Mouse (Mus musculus) common myeloid progenitor, adult 5-6 weeks (primary cell): Measurements from ENCODE around the gene Lins1. TPM values are rescaled to one million over a fixed set of nuclear protein-coding genes. Genes with fewer than 3 reads are reported as not detected.

ENCODE experiments used
- ATAC-seq: replicated peaks from 2 replicates; pipeline ENCODE4 v1.8.0; 2016; ENCODE audit warnings: low read depth, mild to moderate bottlenecking, moderate TSS enrichment, inconsistent platforms; ENCODE audit not compliant: poor library complexity, severe bottlenecking
- total RNA-seq: library from RNA; stranded (forward); fragments of 200-1000, 187-1606 nt; gene quantifications from 2 replicates; pipeline ENCODE4 v1.2.3, GENCODE M21; 2017

The Lins1 gene
- total RNA-seq, 1 experiment from 2014 or later: 13.1 TPM

- ATAC-seq: no peak
These were observed 38.4 kb downstream of the Lins1 start for GRCm38 (mm10) chr7:66728072-66728471.

- ATAC-seq: no peak
These were observed 39.5 kb downstream of the Lins1 start for GRCm38 (mm10) chr7:66729232-66729631.

GRCm38 (mm10) chr7:66733431-66733830 is 43.7 kb downstream of the Lins1 start:
- no peak for ATAC-seq

- ATAC-seq: no peak
These were observed 44.2 kb downstream of the Lins1 start for GRCm38 (mm10) chr7:66733882-66734281.

- no peak for ATAC-seq
These were observed 44.8 kb downstream of the Lins1 start for GRCm38 (mm10) chr7:66734466-66734865.

- ATAC-seq: no peak
These were observed 45.3 kb downstream of the Lins1 start for GRCm38 (mm10) chr7:66734993-66735392.

- no peak for ATAC-seq
These were observed 47.7 kb downstream of the Lins1 start for GRCm38 (mm10) chr7:66737418-66737817.

- ATAC-seq: no peak
These were observed 51.3 kb downstream of the Lins1 start for GRCm38 (mm10) chr7:66741008-66741407.

GRCm38 (mm10) chr7:66741412-66741811 is 51.7 kb downstream of the Lins1 start:
- no peak for ATAC-seq

GRCm38 (mm10) chr7:66743377-66743781 is 53.7 kb downstream of the Lins1 start, which contains the start of gene Cers3:
Gene Cers3, plus strand, starts transcription at chr7:66743504.
- ATAC-seq: no peak

- ATAC-seq: no peak
These were observed 57.3 kb downstream of the Lins1 start for GRCm38 (mm10) chr7:66746972-66747371.

GRCm38 (mm10) chr7:66749998-66750397 is 60.3 kb downstream of the Lins1 start:
- ATAC-seq: no peak

- no peak for ATAC-seq
These were observed 64.1 kb downstream of the Lins1 start for GRCm38 (mm10) chr7:66753816-66754215.

- no peak for ATAC-seq
These were observed 65.9 kb downstream of the Lins1 start for GRCm38 (mm10) chr7:66755611-66756010.

Other genes with a start within 250 kb of the Lins1 start
- gene Asb7, start 293 bp upstream of the Lins1 start, total RNA-seq: 12.0 and 28.4 TPM in 2 replicates
- gene Cers3, start 53.6 kb downstream of the Lins1 start, total RNA-seq: not detected in 2 replicates
- 1.2 and 1.9 TPM in 2 replicates for gene Adamts17, start 149.8 kb downstream of the Lins1 start, total RNA-seq